Mouse (Mus musculus): ENCODE measurements around the gene Tspoap1. TPM values are rescaled to one million over a fixed set of nuclear protein-coding genes. Genes with fewer than 3 reads are reported as not detected.
A peak's percentile ranks its signal among the peaks of the same experiment; 100 is the strongest.

The Tspoap1 gene
- polyA plus RNA-seq, 1 experiment from 2014 or later = 1.7 TPM

DNA sequence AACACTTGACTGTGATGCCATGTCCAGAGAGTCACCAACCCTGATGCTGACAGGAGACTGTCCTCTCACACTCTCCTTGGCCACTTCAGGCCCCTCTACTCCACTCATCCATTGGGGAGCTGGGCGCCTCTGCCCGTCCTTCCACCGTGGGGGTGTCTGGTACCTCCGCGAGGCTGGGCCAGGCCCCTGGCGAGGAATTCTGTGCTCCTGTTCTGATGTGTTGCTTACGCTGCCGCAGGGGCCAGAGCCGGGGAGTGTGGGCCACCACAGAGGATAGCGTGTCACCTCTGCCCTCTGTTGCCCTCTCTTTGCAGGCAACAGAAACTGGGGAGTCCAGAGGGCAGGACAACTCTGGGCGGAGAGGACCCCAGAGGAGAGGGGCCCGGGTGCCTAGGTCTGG is 18.6 kb downstream of the Tspoap1 start:
- Histone ChIP-seq H3K36me3 (ENCODE audit: control insufficient read depth, insufficient read depth, low read length) (no peaks in the 10 kb centered on the region), H3K4me1 (ENCODE audit: control insufficient read depth, insufficient read depth, low read length) (peaks cover 6% of the 10 kb centered on the region; the same call in 1 of the 2 replicates), H3K4me2 (ENCODE audit: low read depth, low read length) (peak overlapping the region; percentile 85), H3K9me3 (replicated peaks; ENCODE audit: control insufficient read depth, low read length) (no peaks in the 10 kb centered on the region), H3K9ac (ENCODE audit: low read length) (peak overlapping the region; percentile 78; the same call in 1 of the 2 replicates), H3K4me3 (replicated peaks; ENCODE audit: low read length) (peak overlapping the region; percentile 48), H3K27ac (ENCODE audit: low read length) (no peak overlapping the region), H3K27me3 (ENCODE audit: control insufficient read depth, insufficient read depth, low read length) (no peaks in the 10 kb centered on the region)
- peak; percentile 3; the same call in 1 of the 2 replicates for ATAC-seq (ENCODE audit: insufficient read depth, low FRiP score)
- WGBS = 33% methylated on average over 12 of the region's 12 CpGs

DNA sequence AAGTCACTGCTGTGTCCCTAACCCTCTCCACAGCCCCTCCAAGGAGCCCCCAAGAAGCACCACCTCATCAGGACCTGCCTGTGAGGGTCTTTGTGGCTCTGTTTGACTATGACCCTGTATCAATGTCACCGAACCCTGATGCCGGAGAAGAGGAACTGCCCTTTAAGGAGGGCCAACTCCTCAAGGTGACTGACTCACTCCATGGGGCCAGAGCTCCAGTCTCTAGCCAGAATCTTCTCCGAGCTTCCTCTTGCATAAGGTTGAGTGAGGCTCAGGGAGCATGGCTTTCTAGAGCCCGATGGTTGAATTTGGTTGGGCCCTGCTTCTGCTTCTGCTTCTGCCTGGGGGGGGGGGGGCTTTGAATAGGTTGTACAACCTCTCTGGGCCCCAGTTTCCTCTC is 19.1 kb downstream of the Tspoap1 start:
- no peak overlapping the region for H3K4me2 ChIP-seq (ENCODE audit: low read depth, low read length)
- H3K4me1 ChIP-seq (ENCODE audit: control insufficient read depth, insufficient read depth, low read length) = peaks cover 6% of the 10 kb centered on the region; the same call in 1 of the 2 replicates
- H3K27ac ChIP-seq (ENCODE audit: low read length) = no peak overlapping the region
- no peaks in the 10 kb centered on the region for H3K36me3 ChIP-seq (ENCODE audit: control insufficient read depth, insufficient read depth, low read length)
- H3K9ac ChIP-seq (ENCODE audit: low read length) = no peak overlapping the region
- no peaks in the 10 kb centered on the region for H3K9me3 ChIP-seq (replicated peaks; ENCODE audit: control insufficient read depth, low read length)
- no peak for ATAC-seq (ENCODE audit: insufficient read depth, low FRiP score)
- H3K27me3 ChIP-seq (ENCODE audit: control insufficient read depth, insufficient read depth, low read length) = no peaks in the 10 kb centered on the region
- WGBS = 87% methylated on average over 4 of the region's 4 CpGs
- H3K4me3 ChIP-seq (replicated peaks; ENCODE audit: low read length) = no peak overlapping the region

DNA sequence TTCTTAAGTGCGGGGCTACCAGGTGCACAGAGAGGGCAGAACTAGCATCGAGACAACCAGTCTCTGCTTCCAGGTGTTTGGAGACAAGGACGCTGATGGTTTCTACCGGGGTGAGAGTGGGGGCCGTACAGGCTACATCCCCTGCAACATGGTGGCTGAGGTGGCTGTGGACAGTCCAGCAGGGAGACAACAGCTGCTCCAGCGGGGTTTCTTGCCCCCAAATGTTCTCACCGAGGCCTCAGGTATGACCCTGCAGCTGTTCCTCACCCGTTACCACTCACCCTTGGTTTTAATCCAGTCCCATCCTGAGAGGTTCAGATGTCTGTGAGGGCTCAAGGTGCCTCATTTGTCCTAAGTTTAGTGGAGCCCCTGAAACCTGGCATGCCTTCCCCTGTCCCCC is 19.8 kb downstream of the Tspoap1 start:
- H3K4me3 ChIP-seq (replicated peaks; ENCODE audit: low read length) = no peak overlapping the region
- no peak for ATAC-seq (ENCODE audit: insufficient read depth, low FRiP score)
- peaks cover 6% of the 10 kb centered on the region; the same call in 1 of the 2 replicates for H3K4me1 ChIP-seq (ENCODE audit: control insufficient read depth, insufficient read depth, low read length)
- H3K4me2 ChIP-seq (ENCODE audit: low read depth, low read length) = no peak overlapping the region
- 77% methylated on average over 8 of the region's 8 CpGs for WGBS
- no peaks in the 10 kb centered on the region for H3K9me3 ChIP-seq (replicated peaks; ENCODE audit: control insufficient read depth, low read length)
- no peak overlapping the region for H3K27ac ChIP-seq (ENCODE audit: low read length)
- H3K9ac ChIP-seq (ENCODE audit: low read length) = no peak overlapping the region
- no peaks in the 10 kb centered on the region for H3K36me3 ChIP-seq (ENCODE audit: control insufficient read depth, insufficient read depth, low read length)
- H3K27me3 ChIP-seq (ENCODE audit: control insufficient read depth, insufficient read depth, low read length) = no peaks in the 10 kb centered on the region

DNA sequence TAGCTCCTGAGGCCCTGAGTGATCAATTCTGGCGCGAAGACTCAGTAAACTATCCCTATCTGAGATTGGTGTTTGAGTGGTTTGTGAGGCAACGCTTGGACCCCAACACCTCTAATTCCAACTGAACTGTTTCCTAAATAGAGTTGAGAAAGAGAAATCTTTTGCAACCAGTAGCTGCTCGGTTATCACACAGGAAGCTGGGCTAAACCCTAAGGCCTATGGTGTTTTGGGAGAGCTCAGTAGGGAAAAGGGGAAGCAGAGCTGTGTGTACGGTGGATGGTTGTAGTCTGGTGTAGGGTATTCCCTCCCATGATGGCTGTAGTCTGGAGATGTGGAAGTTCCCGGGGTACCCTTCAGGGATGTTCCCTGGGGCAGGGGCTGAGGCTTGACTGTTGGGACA is 29.7 kb downstream of the Tspoap1 start:
- Histone ChIP-seq H3K9ac (ENCODE audit: low read length) (no peak overlapping the region), H3K4me2 (ENCODE audit: low read depth, low read length) (no peak overlapping the region), H3K27ac (ENCODE audit: low read length) (no peak overlapping the region), H3K36me3 (ENCODE audit: control insufficient read depth, insufficient read depth, low read length) (no peaks in the 10 kb centered on the region), H3K27me3 (ENCODE audit: control insufficient read depth, insufficient read depth, low read length) (no peaks in the 10 kb centered on the region), H3K4me1 (ENCODE audit: control insufficient read depth, insufficient read depth, low read length) (no peaks in the 10 kb centered on the region), H3K9me3 (replicated peaks; ENCODE audit: control insufficient read depth, low read length) (no peaks in the 10 kb centered on the region), H3K4me3 (replicated peaks; ENCODE audit: low read length) (no peak overlapping the region)
- WGBS = 78% methylated on average over 6 of the region's 6 CpGs
- no peak for ATAC-seq (ENCODE audit: insufficient read depth, low FRiP score)

DNA sequence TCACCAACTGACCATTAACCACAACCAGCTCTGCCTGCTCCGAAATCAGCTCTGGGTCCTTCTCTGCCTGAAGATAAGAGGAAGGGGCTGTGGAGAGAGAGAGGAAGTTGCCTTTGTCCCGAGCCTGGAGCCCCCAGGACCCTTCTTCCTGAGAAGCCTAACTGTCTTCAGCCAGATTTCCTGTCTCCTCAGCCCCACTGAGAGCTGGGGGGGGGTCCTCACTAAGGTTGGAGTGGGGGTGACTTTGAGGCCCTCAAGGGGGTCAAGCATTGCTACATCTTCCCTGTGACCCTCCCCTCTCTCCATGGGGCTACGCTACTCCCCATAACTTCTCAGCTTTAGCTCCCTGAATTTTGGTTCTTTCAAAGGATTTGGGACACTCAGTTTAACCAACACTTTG is 33.1 kb downstream of the Tspoap1 start, which contains the start of gene Mpo:
Mpo (plus strand) TSS at position 122 of the 400 bp plus-strand sequence.
- no peaks in the 10 kb centered on the region for H3K9me3 ChIP-seq (replicated peaks; ENCODE audit: control insufficient read depth, low read length)
- no peak for ATAC-seq (ENCODE audit: insufficient read depth, low FRiP score)
- 65% methylated on average over 3 of the region's 3 CpGs for WGBS

DNA sequence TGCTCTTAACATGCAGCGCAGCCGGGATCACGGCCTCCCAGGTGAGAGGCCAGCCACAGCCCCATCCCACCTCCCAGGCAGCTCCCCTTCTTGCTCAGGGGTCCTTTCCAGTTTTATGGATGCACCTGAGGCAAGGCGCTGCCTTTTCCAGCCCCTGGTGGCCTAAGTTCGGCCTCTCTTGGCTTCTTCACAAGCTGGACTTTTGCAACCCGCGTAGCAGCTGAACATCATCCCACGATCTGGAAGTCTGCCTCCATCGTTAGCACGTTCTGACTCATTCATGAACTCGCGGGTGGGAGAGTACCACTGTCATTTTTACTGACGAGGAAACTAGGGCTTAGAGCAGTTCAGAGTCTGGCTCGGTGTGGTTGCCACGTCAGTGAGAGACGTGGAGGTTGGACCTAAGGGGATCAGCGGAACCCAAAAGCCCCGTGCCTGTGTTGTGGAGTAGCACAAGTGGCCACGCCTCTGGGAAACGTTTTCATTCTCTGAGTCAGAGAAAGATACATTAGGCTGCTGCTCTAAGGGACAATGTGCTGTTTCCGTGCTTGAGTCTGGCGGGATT is 41.5 kb downstream of the Tspoap1 start:
- no peaks in the 10 kb centered on the region for H3K9me3 ChIP-seq (replicated peaks; ENCODE audit: control insufficient read depth, low read length)
- no peak overlapping the region for H3K27ac ChIP-seq (ENCODE audit: low read length)
- H3K4me3 ChIP-seq (replicated peaks; ENCODE audit: low read length) = no peak overlapping the region
- no peak overlapping the region for H3K9ac ChIP-seq (ENCODE audit: low read length)
- H3K36me3 ChIP-seq (ENCODE audit: control insufficient read depth, insufficient read depth, low read length) = no peaks in the 10 kb centered on the region
- peak; percentile 38; the same call in 1 of the 2 replicates for ATAC-seq (ENCODE audit: insufficient read depth, low FRiP score)
- 70% methylated on average over 22 of the region's 22 CpGs for WGBS
- no peaks in the 10 kb centered on the region for H3K4me1 ChIP-seq (ENCODE audit: control insufficient read depth, insufficient read depth, low read length)
- no peaks in the 10 kb centered on the region for H3K27me3 ChIP-seq (ENCODE audit: control insufficient read depth, insufficient read depth, low read length)
- no peak overlapping the region for H3K4me2 ChIP-seq (ENCODE audit: low read depth, low read length)

More for the DNA sequence above, 33.1 kb downstream of the Tspoap1 start, which contains the start of gene Mpo:
- no peak within 1 kb of the TSS for H3K4me2 ChIP-seq (ENCODE audit: low read depth, low read length)
- H3K27me3 ChIP-seq (ENCODE audit: control insufficient read depth, insufficient read depth, low read length) = no peaks in the 10 kb centered on the region
- H3K4me1 ChIP-seq (ENCODE audit: control insufficient read depth, insufficient read depth, low read length) = no peaks in the 10 kb centered on the region
- no peak within 1 kb of the TSS for H3K27ac ChIP-seq (ENCODE audit: low read length)
- no peak within 1 kb of the TSS for H3K9ac ChIP-seq (ENCODE audit: low read length)
- no peak within 1 kb of the TSS for H3K4me3 ChIP-seq (replicated peaks; ENCODE audit: low read length)
- H3K36me3 ChIP-seq (ENCODE audit: control insufficient read depth, insufficient read depth, low read length) = no peaks in the 10 kb centered on the region

DNA sequence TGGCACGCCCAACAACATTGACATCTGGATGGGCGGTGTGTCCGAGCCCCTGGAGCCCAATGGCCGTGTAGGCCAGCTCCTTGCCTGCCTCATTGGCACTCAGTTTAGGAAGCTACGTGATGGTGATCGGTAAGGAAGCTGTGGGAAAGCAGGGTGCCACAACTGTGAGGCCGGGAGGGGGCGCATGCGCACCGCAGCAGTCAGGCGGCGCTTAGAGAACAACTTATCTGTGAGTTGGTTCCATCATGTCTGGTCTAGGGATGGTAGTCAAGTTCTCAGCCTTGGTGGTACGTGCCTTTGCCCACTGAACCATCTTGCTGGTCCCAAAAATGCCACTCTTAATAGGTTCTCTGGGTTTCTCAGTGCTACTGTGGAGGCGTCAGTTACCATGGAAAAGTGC is 42.3 kb downstream of the Tspoap1 start:
- H3K4me1 ChIP-seq (ENCODE audit: control insufficient read depth, insufficient read depth, low read length) = no peaks in the 10 kb centered on the region
- 54% methylated on average over 14 of the region's 14 CpGs for WGBS
- H3K4me2 ChIP-seq (ENCODE audit: low read depth, low read length) = no peak overlapping the region
- no peak overlapping the region for H3K27ac ChIP-seq (ENCODE audit: low read length)
- no peaks in the 10 kb centered on the region for H3K27me3 ChIP-seq (ENCODE audit: control insufficient read depth, insufficient read depth, low read length)
- H3K9me3 ChIP-seq (replicated peaks; ENCODE audit: control insufficient read depth, low read length) = no peaks in the 10 kb centered on the region
- no peaks in the 10 kb centered on the region for H3K36me3 ChIP-seq (ENCODE audit: control insufficient read depth, insufficient read depth, low read length)
- no peak overlapping the region for H3K9ac ChIP-seq (ENCODE audit: low read length)
- no peak overlapping the region for H3K4me3 ChIP-seq (replicated peaks; ENCODE audit: low read length)
- ATAC-seq (ENCODE audit: insufficient read depth, low FRiP score) = no peak

DNA sequence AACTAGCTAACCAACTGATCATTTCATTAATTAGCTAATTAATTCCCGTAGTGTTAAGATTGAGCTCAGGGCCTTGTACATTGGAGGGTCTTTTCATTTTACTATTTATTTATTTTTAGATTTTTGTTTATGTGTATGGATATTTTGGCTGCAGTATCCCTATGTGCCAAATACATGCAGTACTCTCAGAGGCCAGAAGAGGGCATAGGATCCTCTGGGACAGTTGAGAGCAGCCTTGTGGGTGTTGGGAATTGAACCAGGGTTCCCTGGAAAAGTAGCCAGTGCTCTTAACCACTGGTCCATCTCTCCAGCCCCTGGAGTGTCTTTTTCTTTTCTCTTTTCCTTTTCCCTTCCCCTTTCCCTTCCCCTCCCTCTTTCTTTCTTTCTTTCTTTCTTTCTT is 45.1 kb downstream of the Tspoap1 start:
- no peaks in the 10 kb centered on the region for H3K36me3 ChIP-seq (ENCODE audit: control insufficient read depth, insufficient read depth, low read length)
- no peak overlapping the region for H3K4me2 ChIP-seq (ENCODE audit: low read depth, low read length)
- WGBS = 60% methylated on average over 1 of the region's 1 CpGs
- H3K9ac ChIP-seq (ENCODE audit: low read length) = no peak overlapping the region
- no peak for ATAC-seq (ENCODE audit: insufficient read depth, low FRiP score)
- no peak overlapping the region for H3K27ac ChIP-seq (ENCODE audit: low read length)
- H3K4me3 ChIP-seq (replicated peaks; ENCODE audit: low read length) = no peak overlapping the region
- H3K4me1 ChIP-seq (ENCODE audit: control insufficient read depth, insufficient read depth, low read length) = no peaks in the 10 kb centered on the region
- H3K27me3 ChIP-seq (ENCODE audit: control insufficient read depth, insufficient read depth, low read length) = no peaks in the 10 kb centered on the region
- H3K9me3 ChIP-seq (replicated peaks; ENCODE audit: control insufficient read depth, low read length) = no peaks in the 10 kb centered on the region

DNA sequence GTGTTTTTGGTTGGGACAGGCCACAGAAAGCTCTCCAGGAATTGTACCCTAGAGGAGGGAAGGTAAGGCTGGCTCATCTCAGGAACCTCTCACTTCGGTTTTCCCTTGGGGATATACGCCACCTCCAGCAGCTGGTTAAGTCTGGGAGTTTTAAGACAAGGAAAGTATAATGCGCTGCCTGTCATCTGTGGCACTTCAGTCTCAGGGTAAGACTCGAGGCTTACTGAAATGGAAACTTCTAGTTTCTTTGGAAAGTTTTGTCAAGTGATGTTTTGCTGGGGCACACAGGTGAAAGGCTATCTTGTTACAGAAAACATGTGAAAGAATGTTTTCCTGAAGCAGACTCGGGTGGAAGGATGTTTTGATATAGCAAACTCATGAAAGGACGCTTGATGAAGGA is 47.1 kb downstream of the Tspoap1 start:
- H3K27ac ChIP-seq (ENCODE audit: low read length) = no peak overlapping the region
- no peak overlapping the region for H3K4me3 ChIP-seq (replicated peaks; ENCODE audit: low read length)
- no peak overlapping the region for H3K9ac ChIP-seq (ENCODE audit: low read length)
- no peaks in the 10 kb centered on the region for H3K36me3 ChIP-seq (ENCODE audit: control insufficient read depth, insufficient read depth, low read length)
- WGBS = 83% methylated on average over 6 of the region's 6 CpGs
- H3K9me3 ChIP-seq (replicated peaks; ENCODE audit: control insufficient read depth, low read length) = no peaks in the 10 kb centered on the region
- no peak for ATAC-seq (ENCODE audit: insufficient read depth, low FRiP score)
- H3K27me3 ChIP-seq (ENCODE audit: control insufficient read depth, insufficient read depth, low read length) = no peaks in the 10 kb centered on the region
- H3K4me2 ChIP-seq (ENCODE audit: low read depth, low read length) = no peak overlapping the region
- H3K4me1 ChIP-seq (ENCODE audit: control insufficient read depth, insufficient read depth, low read length) = no peaks in the 10 kb centered on the region
